Mouse (Mus musculus) forebrain, embryonic 12.5 days (tissue): ENCODE data around the gene Fam199x. TPM values are rescaled to one million over a fixed set of nuclear protein-coding genes. Genes with fewer than 3 reads are reported as not detected.
A peak's percentile ranks its signal among the peaks of the same experiment; 100 is the strongest.

ENCODE experiments used
- ATAC-seq: fragments of 200-750 bp; cut with Nextera tagmentation; 2 replicates; pipeline ENCODE4 v1.8.0; 2017; ENCODE audit warnings: moderate TSS enrichment; ENCODE audit not compliant: low FRiP score
- H3K27ac ChIP-seq: fragments of 300-500 bp; sonication (generic); 2 replicates; pipeline ENCODE4 v1.5.1; 2016; ENCODE audit warnings: mild to moderate bottlenecking
- H3K27me3 ChIP-seq: fragments of 300-500 bp; sonication (generic); 2 replicates; pipeline ENCODE4 v1.6.1; 2016; ENCODE audit warnings: mild to moderate bottlenecking
- H3K36me3 ChIP-seq: fragments of 300-500 bp; sonication (generic); replicated peaks from 2 replicates; pipeline ENCODE4 v1.6.1; 2016; ENCODE audit warnings: mild to moderate bottlenecking
- H3K4me1 ChIP-seq: fragments of 300-500 bp; sonication (generic); 2 replicates; pipeline ENCODE4 v1.6.1; 2016
- H3K4me2 ChIP-seq: fragments of 300-500 bp; sonication (generic); 2 replicates; pipeline ENCODE4 v1.6.1; 2016; ENCODE audit warnings: mild to moderate bottlenecking, moderate library complexity
- H3K4me3 ChIP-seq: fragments of 300-500 bp; sonication (generic); replicated peaks from 2 replicates; pipeline ENCODE4 v1.5.1; 2016; ENCODE audit warnings: mild to moderate bottlenecking
- H3K9ac ChIP-seq: fragments of 300-500 bp; sonication (generic); 2 replicates; pipeline ENCODE4 v1.6.1; 2016; ENCODE audit warnings: mild to moderate bottlenecking
- H3K9me3 ChIP-seq: fragments of 300-500 bp; sonication (generic); 2 replicates; pipeline ENCODE4 v1.6.1; 2016
- WGBS: fragments of 180-500 bp; shearing (Covaris S2); methylation state at CpG from one replicate; pipeline ENCODE4 v1.1.7; 2016; 5-methylcytosine and 5-hydroxymethylcytosine counted together
- polyA plus RNA-seq: library from polyadenylated mRNA; unstranded; fragments of >200 nt; fragmentation: Nextera tagmentation; extraction: Ambion mirVana; gene quantifications from 2 replicates; pipeline ENCODE4 v1.2.1, GENCODE M21; 2016

Fam199x gene
- polyA plus RNA-seq, 1 experiment from 2014 or later = 14.2 TPM

DNA sequence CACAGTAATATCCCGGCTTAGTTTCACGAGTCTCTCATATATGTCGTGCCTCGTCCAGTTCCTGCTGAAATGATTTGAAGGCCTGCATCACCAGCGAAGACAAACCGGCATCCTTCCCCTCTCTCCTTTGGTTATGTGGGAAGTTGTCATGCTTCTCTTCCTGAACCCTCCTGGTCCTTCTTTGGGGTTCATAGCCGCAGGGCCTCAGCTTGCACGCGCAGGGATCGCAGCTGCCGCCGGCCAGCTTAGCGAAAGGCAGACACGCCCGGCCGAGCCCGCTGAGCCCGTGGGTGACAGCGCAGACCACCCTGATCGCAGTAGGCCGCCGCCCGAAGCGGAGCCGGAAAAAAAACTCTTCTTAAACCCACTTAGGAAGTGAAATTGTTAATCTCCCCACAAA lies 55.1 kb downstream of the Fam199x start:
- Histone ChIP-seq H3K4me3 (no peak overlapping the region), H3K9me3 (no peaks in the 10 kb centered on the region), H3K36me3 (no peaks in the 10 kb centered on the region), H3K4me2 (no peak overlapping the region), H3K9ac (no peak overlapping the region), H3K27me3 (peaks cover 59% of the 10 kb centered on the region), H3K4me1 (no peaks in the 10 kb centered on the region), H3K27ac (no peak overlapping the region)
- no peak for ATAC-seq
- WGBS = 21% methylated on average over 25 of the region's 25 CpGs

DNA sequence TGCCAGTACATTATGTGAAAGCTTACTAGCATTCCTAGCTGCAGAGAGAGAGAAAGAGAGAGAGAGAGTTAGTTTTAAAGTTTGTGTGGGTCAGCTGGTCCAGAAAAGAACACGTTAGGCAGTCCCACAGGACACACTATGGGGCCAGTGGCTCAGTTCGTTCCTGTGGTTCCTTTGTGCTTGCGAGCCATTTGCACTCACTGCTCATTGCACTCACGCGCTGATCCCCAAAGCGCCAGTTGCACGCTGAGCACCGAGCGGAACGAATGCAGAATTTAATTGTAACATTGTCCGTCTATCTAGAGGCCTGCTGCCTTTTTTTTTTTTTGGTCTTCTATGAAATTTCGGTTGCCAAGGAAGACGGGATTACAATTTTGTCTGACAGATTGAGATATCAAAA lies 57.1 kb downstream of the Fam199x start:
- H3K36me3 ChIP-seq = no peaks in the 10 kb centered on the region
- H3K4me2 ChIP-seq = no peak overlapping the region
- no peak overlapping the region for H3K27ac ChIP-seq
- peaks cover 46% of the 10 kb centered on the region for H3K27me3 ChIP-seq
- no peaks in the 10 kb centered on the region for H3K9me3 ChIP-seq
- H3K4me1 ChIP-seq = no peaks in the 10 kb centered on the region
- 13% methylated on average over 13 of the region's 13 CpGs for WGBS
- no peak overlapping the region for H3K9ac ChIP-seq
- no peak for ATAC-seq
- no peak overlapping the region for H3K4me3 ChIP-seq

GRCm38 (mm10) chrX:137118097-137118746 lies 68.8 kb downstream of the Fam199x start:
- Histone ChIP-seq H3K9me3 (no peaks in the 10 kb centered on the region), H3K9ac (no peak overlapping the region), H3K27ac (no peak overlapping the region), H3K4me3 (peak overlapping the region; percentile 13; the same call in 1 of the 2 replicates), H3K27me3 (peaks cover 83% of the 10 kb centered on the region), H3K36me3 (no peaks in the 10 kb centered on the region), H3K4me2 (no peak overlapping the region), H3K4me1 (peaks cover 10% of the 10 kb centered on the region)
- 15% methylated on average over 39 of the region's 40 CpGs for WGBS
- ATAC-seq = peak; percentile 86

GRCm38 (mm10) chrX:137119675-137120423 lies 70.5 kb downstream of the Fam199x start:
- Histone ChIP-seq H3K9me3 (no peaks in the 10 kb centered on the region), H3K36me3 (no peaks in the 10 kb centered on the region), H3K4me2 (peak overlapping the region; percentile 33), H3K27me3 (peaks cover 81% of the 10 kb centered on the region), H3K4me3 (0 out of 2 replicates have a peak overlapping the region, but pooled peaks have one; percentile 5), H3K4me1 (peaks cover 10% of the 10 kb centered on the region), H3K9ac (no peak overlapping the region), H3K27ac (no peak overlapping the region)
- ATAC-seq = no peak
- WGBS = 15% methylated on average over 52 of the region's 52 CpGs

GRCm38 (mm10) chrX:137121718-137122117 lies 72.3 kb downstream of the Fam199x start, which contains the start of gene Esx1:
Gene Esx1 (minus strand): TSS chrX:137122083.
- H3K9ac ChIP-seq = no peak within 1 kb of the TSS
- H3K9me3 ChIP-seq = no peaks in the 10 kb centered on the region
- peaks cover 10% of the 10 kb centered on the region for H3K4me1 ChIP-seq
- H3K4me3 ChIP-seq = peak within 1 kb of the TSS; percentile 13
- H3K27me3 ChIP-seq = peaks cover 79% of the 10 kb centered on the region
- WGBS = 26% methylated on average over 18 of the region's 21 CpGs
- no peak within 1 kb of the TSS for H3K27ac ChIP-seq
- H3K36me3 ChIP-seq = no peaks in the 10 kb centered on the region
- H3K4me2 ChIP-seq = peak within 1 kb of the TSS; percentile 32
- no peak for ATAC-seq

GRCm38 (mm10) chrX:137127542-137127941 lies 78.1 kb downstream of the Fam199x start:
- Histone ChIP-seq H3K9ac (no peak overlapping the region), H3K4me3 (no peak overlapping the region), H3K4me1 (no peaks in the 10 kb centered on the region), H3K36me3 (no peaks in the 10 kb centered on the region), H3K27ac (no peak overlapping the region), H3K9me3 (no peaks in the 10 kb centered on the region), H3K4me2 (no peak overlapping the region), H3K27me3 (peaks cover 53% of the 10 kb centered on the region)
- WGBS = 13% methylated on average over 17 of the region's 17 CpGs
- no peak for ATAC-seq

Other genes starting within 250 kb of the Fam199x start
- gene Plp1, start 226.9 kb upstream of the Fam199x start, polyA plus RNA-seq = 9.2 and 9.5 TPM in 2 replicates
- 5.0 and 5.3 TPM in 2 replicates for gene Rab9b, start 180.8 kb upstream of the Fam199x start, polyA plus RNA-seq
- gene H2bfm, start 122.3 kb upstream of the Fam199x start, polyA plus RNA-seq = not detected in 2 replicates
- 84.2 and 94.6 TPM in 2 replicates for gene Tmsb15b2, start 74.1 kb upstream of the Fam199x start, polyA plus RNA-seq
- 5.7 and 9.0 TPM in 2 replicates for gene Tmsb15l, start 72.7 kb upstream of the Fam199x start, polyA plus RNA-seq
- gene Tmsb15b1, start 72.7 kb upstream of the Fam199x start, polyA plus RNA-seq = 32.4 and 34.4 TPM in 2 replicates
- 137 and 146 TPM in 2 replicates for gene Zcchc18, start 56.4 kb upstream of the Fam199x start, polyA plus RNA-seq
- gene Slc25a53, start 11.3 kb upstream of the Fam199x start, polyA plus RNA-seq = 13.7 and 14.1 TPM in 2 replicates
- gene Esx1, start 72.5 kb downstream of the Fam199x start, polyA plus RNA-seq = not detected in 2 replicates